Mouse (Mus musculus) ZHBTc4 (cell line): ENCODE measurements around the gene Eno2.

Experiments
- DNase-seq: peaks from one replicate; pipeline ENCODE4 v3.0.0-alpha.2; 2011; ENCODE audit warnings: low read depth, low spot score

Gene Eno2

DNA sequence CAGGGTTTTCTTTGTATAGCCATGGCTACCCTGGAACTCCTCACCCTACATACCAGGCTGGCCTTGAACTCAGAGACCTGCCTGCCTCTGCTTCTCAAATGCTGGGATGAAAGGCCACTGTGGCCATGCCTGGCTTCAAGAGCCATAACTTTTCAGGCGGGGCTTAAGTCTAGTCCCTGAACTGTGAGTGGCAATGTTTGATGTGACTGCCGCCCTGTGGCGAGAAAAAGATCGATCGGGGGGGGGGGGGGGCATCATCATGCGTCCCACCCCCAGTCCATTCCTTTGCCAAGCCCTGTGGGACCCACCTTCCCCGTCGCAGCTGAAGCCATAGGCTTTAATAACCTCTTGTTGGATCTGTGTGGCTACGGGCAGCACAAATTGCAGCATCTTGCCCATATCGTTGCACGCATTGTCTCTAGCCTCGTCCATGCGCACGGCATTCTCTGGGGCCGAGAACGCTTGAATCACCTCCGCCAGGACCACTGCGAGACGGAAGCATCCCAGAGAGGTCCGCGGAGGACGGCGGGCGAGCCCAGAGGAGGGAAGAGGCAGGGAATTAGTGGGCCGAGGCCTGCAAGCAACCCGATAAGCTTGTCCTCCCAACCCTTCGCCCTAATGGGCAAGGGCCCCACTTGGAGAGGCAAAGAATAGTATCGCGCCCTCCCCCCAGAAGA, 29.1 kb downstream of the Eno2 start:
- no peak for DNase-seq

DNA sequence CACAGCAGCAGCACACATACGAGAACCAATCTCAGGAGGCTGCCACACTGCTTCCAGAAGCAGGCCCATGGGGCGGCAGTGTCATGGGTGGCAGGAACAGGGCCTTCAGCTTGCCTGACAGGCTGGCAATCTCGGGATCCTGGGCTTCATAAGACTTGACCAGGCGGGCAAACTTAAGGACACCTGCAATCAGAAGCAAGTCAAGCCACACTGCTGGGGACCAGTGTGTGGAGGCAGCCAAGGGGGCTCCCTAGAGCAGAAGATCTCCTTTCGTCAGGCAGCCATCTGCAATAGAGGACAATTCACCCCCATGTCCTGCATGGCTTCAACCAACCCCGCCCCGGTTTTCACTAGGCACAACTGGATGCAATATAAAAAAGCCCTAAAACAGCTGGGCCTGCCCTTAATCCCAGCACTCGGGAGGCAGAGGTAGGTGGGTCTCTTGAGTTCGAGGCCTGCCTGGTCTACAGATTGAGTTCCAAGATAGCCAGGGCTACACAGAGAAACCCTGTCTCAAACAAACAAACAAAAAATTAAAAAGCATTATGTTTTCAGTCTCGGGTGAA, 30.2 kb downstream of the Eno2 start:
- DNase-seq = no peak

DNA sequence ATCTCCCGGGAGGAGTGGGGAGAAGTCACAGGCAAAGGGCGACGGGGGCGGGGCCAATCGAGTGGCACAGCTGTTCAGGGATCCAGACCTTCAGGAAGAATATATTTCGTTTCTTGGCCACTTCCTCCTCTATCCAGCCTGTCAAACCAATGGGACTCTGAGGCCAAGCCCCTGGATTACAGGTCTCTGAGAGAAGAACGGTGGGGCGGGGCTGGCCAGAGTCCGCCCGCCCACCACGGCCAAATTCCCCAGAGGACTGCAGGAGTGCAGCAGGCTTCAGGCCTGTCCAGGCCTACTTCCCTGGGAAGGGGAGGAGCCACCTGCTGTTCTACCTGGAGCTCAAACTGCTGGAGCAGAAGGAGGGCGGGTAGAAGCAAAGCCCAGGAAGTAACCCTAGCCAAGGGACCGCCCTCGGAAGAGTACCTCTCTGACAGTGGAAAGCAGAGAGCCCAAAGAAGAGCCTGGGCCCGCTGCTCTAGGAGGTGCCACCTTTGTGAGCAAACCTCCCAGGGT, 30.9 kb downstream of the Eno2 start, which contains the start of gene Ptpn6:
Gene Ptpn6, minus strand, starts transcription at position 204 of the 513 bp plus-strand sequence.
- peak; percentile 97 for DNase-seq

DNA sequence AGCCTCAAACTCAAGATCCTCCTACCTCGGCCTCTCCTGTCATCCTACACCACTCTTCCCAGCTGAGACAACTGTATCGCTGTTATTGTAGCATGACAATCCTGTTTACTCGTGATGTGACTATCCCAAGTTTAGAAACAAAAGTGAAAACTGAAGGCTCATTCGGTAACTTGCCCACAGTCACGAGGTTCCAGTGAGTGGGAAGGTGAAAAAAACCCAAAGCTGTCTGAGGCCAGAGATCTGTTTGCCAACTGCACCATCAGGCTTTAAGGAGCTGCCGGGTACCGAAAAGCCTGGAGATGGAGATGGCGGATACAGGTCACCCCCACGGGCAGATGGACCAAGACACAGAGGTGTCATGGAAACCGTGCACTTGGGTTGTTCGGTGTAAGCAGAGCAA, 32.4 kb downstream of the Eno2 start:
- no peak for DNase-seq

DNA sequence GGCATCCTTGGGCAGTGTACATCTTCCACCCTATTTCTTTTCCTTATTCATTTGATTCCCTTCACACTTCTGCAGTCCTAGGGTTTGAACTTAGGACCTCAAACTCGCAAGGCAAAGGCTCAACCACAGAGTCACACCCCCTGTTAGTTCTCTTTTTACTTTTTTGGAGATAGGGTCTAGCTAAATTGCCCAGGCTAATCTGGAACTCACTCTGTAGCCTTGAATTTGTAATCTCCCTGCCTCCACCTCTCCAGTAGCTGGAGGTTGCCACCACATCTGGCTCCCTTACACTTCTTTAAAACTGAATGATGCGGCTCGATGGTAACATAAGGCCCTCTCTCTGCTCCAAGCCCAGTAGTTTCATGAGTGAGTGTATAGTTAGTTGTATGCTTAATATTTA, 35.1 kb downstream of the Eno2 start:
- no peak for DNase-seq

DNA sequence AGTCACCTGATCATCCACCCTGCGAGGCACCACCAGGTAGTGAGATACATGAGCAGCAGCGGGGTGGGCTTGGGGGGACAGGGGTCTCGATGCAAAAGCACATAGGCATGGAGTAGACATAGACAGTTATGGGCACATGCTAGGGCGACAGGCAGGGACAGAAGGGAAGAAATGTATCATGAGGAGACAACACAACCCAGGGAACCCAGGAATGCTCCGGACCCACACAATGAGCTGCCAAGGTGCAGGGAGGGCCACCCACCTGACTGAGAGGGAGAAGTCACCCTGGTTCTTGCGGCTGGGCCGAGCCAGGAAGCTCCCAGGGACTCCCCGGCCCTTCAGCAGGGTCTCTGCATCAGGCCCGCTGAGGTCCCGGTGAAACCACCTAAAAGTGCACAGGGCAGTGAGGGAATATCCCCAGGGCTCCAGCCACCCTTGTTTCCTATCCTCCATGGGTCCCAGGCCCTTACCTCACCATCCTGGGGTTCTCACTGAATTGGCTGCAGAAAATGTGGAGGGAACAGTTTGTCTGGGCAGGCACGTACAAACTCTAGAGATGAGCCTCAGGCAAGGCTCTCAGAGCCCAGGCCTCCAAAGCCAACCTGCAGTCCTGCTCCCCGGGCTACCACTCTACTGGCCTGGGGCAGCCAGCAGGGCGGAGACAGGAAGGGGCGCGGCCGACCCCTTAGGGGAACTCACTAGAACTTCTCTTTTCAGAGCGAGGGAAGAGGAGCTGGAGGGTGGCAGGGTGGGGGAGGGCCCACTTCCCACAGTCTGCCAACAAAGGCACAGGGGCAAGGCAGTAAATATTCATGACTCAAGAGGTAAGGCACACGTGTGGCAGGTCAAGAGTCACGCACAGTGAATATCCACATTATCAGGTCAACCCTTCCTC, 36.8 kb downstream of the Eno2 start:
- DNase-seq = peak; percentile 73

DNA sequence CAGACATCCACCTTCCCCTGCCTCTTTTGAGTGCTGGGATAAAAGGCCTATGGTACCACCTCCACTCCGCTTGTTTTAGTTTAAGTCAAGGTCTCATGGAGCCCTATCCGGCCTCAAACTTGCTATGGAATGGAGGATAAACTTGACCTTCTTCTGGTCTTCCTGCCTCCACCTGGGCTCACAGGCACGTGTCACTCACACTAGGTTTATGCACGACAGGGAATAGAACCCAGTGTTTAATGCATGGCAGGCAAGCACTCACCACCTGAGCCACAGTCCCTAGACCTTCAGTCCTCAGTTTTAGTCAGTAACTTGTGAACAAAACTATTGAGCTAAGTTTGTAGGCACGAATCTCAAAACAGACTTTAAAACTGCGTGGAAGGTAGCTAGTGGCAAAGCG, 38.4 kb downstream of the Eno2 start:
- DNase-seq = no peak

DNA sequence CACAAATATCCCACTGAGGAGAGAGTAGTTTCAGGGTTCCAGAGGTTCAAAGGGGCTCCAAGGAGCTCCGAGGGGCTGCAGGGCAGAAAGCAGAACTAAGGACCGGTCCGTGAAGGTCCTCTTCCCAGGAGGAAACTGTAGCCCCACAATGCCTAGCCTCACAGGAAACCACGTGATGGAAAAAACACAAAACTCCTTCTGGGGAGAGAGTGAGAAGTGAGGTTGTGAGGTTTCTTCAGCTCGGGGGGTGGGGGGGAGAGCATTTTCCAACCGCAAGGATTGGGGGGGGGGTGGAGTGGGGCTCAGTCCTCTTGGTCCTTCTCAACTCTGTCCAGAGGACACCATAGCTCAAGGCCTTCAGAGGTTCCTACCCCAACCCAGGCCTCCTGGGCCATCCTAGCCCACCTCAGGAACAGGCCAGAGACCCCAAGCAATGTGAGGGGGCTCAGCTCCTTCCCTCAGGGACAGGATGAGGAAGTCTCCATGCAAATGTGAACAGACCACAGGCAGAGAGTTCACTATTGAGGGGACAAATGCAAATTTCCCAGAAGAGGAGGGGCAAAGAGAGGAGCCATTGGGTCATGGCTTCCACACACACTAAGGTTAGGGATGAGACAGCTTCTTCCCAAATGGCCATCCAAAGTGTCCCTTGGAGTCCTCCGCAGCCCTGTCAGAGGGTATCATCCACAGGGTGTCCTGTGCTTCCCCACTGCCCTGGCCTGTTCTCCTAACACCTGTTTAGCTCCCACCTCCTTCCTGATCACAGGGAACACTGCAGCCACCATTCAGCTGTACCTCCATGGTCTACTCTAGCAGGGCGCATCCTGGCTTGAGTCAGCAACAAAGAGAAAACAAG, 39.4 kb downstream of the Eno2 start:
- no peak for DNase-seq

DNA sequence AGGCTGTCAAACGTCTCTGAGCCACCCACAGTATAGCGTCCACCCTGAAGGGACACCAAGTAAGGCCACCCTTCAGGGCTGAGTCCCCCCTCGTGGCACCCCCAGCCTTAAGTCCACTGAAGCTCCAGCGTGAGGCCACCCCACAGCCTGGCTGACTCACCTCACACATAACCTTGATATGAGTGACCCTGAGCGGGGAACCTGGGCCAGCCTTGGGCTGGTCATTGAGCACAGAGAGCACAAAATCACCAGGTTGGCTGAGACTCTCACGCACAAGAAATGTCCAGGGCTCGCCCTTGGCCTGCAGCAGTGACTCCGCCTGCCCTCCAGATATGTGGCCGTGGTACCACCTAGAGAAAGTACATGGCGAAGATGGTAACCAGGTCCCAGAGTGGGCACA, 40.9 kb downstream of the Eno2 start:
- DNase-seq = no peak

DNA sequence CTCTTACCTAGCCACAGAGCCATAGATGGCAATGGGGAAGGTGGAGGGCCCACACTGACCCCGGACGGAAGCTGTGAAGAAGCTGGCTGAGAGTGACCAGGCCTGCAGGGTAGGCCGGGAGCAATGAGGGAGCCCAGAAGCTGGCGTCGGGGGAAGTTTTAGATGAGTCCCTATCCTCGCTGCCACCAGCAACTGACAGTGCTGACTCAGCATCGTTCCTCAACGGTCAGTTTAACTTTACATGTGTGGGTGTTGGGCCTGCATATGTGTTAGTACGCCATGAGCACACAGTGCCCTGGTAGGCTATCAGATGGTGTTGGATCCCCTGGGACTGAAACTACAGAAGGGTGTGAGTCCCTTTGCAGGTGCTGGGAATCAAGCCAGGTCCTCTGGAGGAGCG, 45.0 kb downstream of the Eno2 start:
- DNase-seq = no peak

DNA sequence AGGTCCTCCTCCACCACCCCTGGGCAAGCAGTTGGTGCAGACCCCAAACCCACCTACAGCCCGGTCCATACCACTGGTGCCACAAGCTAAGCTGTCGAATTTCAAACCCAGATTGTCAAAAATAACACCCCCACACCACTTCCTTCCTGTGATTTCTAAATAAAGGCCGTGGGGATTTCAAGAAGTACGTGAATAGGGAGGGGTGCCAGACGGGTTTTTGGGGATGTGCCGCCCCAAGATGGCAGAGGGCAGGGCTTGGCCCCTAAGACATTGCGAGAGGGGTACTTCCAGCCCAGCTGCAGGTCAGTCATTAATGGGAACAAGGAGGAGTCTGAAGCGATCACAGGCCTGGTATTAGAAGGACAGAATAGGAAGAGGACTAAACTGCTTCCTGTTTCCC, 45.9 kb downstream of the Eno2 start:
- DNase-seq = no peak

DNA sequence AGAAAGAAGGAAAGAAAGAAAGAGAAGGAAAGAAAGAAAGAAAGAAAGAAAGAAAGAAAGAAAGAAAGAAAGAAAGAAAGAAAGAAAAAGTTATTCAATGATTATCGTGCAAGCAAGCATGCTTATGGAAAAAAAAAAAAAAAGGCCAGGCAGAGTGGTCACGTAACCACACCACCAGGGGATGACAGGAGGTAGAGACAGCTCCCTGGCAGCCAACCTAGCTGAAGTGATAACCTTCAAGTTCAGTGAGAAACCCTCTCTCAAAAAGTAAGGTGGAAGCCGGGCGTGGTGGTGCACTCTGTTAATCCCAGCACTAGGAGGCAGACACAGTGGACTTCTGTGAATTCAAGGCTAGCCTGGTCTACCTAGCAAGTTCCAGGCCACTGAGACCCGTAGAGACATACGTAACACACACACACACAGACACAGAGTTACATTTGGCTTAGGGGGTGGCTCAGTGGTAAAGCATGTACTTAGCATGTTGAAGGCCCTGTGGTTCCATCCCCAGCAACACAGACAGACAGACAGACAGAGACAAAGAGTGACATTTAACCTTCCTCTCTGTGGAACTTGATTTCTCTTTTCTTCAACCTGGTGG, 46.5 kb downstream of the Eno2 start:
- DNase-seq = no peak

DNA sequence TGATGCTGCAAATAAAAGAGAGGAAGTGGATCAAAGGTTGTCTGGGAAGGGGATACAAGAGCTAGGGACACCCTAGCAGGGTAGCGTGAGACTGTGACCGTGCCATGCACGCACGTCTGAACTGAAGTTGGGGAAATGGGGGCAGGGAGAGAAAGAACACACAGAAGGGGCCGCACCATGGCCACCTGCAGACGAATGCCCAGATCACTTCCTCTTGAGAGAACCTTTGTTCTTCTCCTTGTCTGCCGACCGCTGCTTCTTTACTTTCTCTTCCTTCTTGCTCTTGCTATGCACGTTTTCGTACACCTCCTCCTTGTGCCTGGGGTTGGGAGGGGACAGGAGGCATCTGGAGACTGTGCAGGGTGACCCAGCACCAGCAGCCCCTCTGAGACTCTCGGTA, 48.6 kb downstream of the Eno2 start:
- no peak for DNase-seq

DNA sequence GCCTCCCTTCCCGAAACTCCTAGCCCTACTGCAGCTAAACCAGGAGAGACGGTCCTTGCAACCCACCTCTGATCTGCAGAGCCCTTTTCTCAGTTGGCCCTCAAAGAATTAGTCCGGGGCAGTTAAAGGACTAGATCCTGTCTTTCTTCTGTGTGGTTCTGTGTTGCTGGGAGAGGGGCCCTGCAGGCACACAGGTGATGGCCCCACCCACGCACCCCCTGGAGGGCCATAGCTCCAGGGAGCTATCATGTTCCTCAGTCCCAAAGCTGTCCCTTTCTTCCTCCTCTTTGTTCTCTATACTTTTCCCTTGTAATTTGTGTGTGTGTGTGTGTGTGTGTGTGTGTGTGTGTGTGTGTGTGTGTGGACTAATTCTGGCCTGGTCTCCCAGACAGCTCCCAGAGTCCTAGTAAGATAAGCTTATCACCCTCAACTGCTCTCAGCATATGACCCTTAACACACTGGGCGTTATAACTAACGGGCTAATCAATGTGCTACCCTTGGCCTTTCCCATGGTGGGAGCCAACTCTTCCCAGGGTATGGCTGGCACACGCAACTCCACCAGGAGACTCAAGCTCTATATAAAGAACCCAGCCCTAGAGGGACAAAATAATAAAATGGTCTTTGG, 50.0 kb downstream of the Eno2 start:
- peak; percentile 85 for DNase-seq

DNA sequence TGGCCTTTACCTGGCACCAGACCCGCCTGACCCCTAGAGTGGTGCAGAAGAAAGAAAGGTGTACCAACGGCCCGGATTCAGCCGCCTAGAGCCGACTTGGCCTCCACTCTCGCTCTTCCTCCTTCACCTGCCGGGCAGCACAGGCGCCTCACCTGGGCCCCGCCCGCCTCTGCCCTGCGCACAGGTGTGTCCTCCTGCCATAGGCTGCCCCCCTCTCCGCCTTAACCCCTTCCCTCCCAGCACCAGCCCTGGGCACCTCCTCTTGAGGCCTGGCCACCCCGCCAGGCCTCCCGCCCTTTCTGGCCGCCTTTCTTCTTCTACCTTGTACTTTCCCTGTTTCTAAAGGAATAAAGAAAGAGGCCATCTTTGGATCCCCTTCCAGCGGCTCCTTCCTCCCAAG, 50.8 kb downstream of the Eno2 start:
- no peak for DNase-seq

DNA sequence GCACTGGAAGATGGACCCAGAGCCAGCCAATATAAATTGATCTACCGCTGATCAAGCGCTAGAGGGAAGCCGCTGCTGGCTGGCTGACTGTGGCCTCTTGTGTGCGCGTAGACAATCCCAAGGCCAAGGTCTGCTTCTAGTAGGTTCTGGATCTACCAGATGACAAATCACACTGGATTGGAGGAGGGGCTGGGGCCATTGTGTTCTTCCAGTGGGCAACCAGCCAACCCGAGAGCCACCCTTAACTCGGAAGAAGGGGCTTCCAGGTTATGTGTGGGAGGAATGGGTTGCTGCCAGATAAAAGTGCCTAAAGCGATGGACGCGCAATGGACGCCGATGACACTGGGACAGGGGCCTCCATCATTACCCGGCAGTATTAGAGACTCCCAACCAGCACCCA, 51.5 kb downstream of the Eno2 start:
- DNase-seq = peak; percentile 24

DNA sequence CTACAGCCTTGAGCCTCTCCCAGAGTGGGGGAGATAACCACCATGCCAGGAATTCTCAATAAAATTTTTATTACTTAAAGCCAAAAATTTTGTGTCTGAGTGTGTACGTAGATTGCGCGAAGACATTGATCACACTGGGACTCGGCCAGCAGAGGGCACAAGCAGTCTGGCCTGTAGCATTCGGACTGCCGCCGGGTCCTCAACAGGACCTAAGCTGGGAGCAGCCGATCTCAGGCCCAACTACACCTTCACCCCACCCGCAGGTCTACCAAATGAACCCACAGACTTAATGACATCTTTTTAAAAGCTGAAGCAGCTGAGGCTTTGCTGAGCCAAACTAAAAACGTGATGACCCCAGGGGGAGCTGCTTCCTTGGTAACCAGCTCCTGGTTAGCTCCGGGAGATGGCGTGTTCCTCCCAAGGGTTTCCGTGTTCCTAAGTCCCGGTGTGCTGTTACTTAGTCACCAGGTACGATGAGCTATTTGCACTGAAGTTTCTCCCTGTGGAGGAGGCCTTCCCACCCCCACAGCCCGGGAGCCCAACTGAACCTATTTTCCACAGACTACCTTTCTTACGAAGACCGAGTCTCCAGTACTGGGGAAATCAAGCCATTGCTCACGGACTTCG, 52.5 kb downstream of the Eno2 start:
- DNase-seq = peak; percentile 74

DNA sequence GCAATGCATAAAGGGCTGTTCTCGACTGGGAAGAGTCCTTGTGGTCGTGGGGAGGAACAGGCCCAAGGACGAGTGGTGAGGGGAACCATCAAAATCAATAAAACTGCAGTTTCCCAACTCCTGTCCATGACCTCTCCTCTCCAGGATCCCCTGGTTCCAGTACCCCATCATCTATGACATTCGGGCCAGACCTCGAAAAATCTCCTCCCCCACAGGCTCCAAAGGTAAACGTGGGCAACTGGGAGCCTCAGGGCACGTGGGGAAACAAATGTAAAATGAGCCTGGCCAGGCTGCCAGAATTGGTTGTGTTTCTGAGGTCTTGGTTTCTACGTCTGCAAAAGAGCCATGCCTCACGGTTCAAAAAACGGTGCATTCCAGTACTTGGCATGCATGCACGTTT, 56.6 kb downstream of the Eno2 start:
- no peak for DNase-seq

DNA sequence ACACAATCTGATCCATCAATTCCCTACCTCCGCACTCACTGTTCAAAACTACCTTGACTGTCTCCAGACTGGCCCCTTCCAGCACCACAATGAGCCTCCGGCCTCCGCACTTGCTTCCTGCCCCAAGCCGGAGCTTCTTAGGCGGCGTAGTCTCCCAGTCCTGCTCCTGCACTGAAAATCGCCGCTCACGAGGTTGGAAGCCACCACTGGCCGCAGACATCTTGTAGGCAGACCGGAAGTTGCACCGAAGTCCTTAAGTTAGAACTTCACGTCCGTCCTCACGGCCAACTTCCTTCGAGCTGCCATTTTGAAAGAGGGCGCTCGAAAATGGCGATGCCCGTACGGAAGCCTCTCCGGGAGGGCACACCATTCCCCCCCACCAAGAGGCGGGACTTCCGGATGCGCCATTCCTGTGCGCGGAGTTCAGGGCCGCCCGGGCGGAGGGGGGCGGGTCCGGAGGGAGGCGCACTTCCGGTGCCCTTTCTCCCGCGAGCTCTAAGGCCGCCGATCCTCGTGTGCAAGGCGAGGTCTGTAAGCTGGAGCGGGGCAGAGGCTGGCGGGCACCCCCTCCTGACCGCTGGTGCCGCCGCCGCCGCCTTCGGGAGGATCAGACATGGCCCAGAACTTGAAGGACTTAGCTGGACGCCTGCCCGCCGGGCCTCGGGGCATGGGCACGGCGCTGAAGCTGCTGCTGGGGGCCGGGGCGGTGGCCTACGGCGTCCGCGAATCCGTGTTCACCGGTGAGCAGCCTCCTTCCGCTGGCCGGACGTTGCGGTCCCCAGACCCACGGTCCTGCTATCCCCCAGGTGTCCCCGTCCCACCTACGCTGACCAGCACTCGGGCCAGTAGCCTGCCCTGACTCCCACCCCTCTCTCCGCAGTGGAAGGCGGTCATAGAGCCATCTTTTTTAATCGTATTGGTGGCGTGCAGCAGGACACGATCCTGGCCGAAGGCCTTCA, 57.4 kb downstream of the Eno2 start, which contains the start of the genes Emg1 and Phb2:
Gene Emg1, minus strand, starts transcription at position 355 of the 959 bp plus-strand sequence.
Gene Phb2, plus strand, starts transcription at position 513 of the 959 bp plus-strand sequence.
- peak; percentile 99 for DNase-seq
